Mouse (Mus musculus) kidney, postnatal 0 days (tissue): ENCODE measurements around the gene Olfr597. TPM values are rescaled to one million over a fixed set of nuclear protein-coding genes. Genes with fewer than 3 reads are reported as not detected.
"Not testable (repeated sequence)": the region's sequence is repeated elsewhere in the genome, so short reads cannot be mapped to it uniquely, and the experiment has no call there.

ENCODE experiments used
- ATAC-seq: fragments of 200-750 bp; cut with Nextera tagmentation; replicated peaks from 2 replicates; pipeline ENCODE4 v1.8.0; 2017; ENCODE audit warnings: low read depth, moderate number of reproducible peaks, moderate TSS enrichment, moderate library complexity; ENCODE audit not compliant: low FRiP score
- DNase-seq: peaks from one replicate; pipeline ENCODE4 v3.0.0-alpha.2; 2016; ENCODE audit warnings: low spot score
- H3K27ac ChIP-seq: fragments of 300-500 bp; sonication (generic); 2 replicates; pipeline ENCODE4 v1.5.1; 2014; ENCODE audit warnings: mild to moderate bottlenecking
- H3K27me3 ChIP-seq: fragments of 300-500 bp; sonication (generic); 2 replicates; pipeline ENCODE4 v1.6.1; 2014; ENCODE audit warnings: low read length, mixed read lengths; ENCODE audit not compliant: insufficient read depth
- H3K36me3 ChIP-seq: fragments of 300-500 bp; sonication (generic); 2 replicates; pipeline ENCODE4 v1.6.1; 2014; ENCODE audit warnings: low read length, mixed read lengths; ENCODE audit not compliant: insufficient read depth
- H3K4me1 ChIP-seq: fragments of 300-500 bp; sonication (generic); replicated peaks from 2 replicates; pipeline ENCODE4 v1.6.1; 2014; ENCODE audit warnings: antibody characterized with exemption, low read length, mixed read lengths; ENCODE audit not compliant: insufficient read depth
- H3K4me2 ChIP-seq: fragments of 300-500 bp; sonication (generic); 2 replicates; pipeline ENCODE4 v1.6.1; 2014; ENCODE audit warnings: mild to moderate bottlenecking, low read length, moderate library complexity, mixed read lengths
- H3K4me3 ChIP-seq: fragments of 300-500 bp; sonication (generic); replicated peaks from 2 replicates; pipeline ENCODE4 v1.5.1; 2014; ENCODE audit warnings: low read depth, low read length
- H3K9ac ChIP-seq: fragments of 300-500 bp; sonication (generic); 2 replicates; pipeline ENCODE4 v1.6.1; 2014; ENCODE audit warnings: low read depth, low read length
- H3K9me3 ChIP-seq: fragments of 300-500 bp; sonication (generic); replicated peaks from 2 replicates; pipeline ENCODE4 v1.6.1; 2016; ENCODE audit warnings: low read length, inconsistent platforms, mixed read lengths
- CTCF ChIP-seq: IDR thresholded peaks from 2 replicates; pipeline ENCODE4 v1.5.1; 2016; ENCODE audit warnings: antibody characterized with exemption, low read depth, mild to moderate bottlenecking, moderate library complexity
- WGBS: fragments of 180-500 bp; shearing (Covaris S2); extraction: QIAGEN DNeasy Blood & Tissue Kit; methylation state at CpG from one replicate; pipeline ENCODE4 v1.1.7; 2014; 5-methylcytosine and 5-hydroxymethylcytosine counted together
- microRNA-seq: library from miRNA; unstranded; fragments of <30 nt; microRNA quantifications from one replicate; pipeline ENCODE4, GENCODE M21; 2016
- polyA plus RNA-seq: library from polyadenylated mRNA; unstranded; fragments of >200 nt; fragmentation: Nextera tagmentation; extraction: Ambion mirVana; gene quantifications from 2 replicates; pipeline ENCODE4 v1.2.1, GENCODE M21; 2015

Olfr597 gene
- polyA plus RNA-seq = not detected in 2 replicates

DNA sequence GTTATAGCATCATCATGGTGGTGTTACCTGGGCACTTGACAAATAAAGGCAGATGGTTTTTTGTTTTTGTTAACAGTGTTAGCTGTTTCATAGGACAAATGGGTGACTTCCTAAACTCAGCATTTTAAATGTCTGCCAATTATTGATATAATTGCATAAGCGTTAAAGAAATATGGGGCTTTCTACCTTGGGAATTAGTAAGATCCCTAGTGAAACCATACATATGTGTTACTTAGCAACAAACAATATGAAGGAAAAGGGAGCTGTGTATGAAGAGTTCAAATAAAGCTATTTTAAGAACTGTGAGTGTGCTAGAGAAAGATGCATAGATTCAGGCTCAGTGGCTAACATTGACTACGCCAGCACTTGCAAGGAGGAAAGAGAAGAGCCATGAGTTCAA, at the start of gene Olfr597:
TSS of gene Olfr597 (plus strand) at position 301 of the 400 bp plus-strand sequence.
- not testable (repeated sequence) for ATAC-seq, H3K9me3 ChIP-seq, H3K27ac ChIP-seq, H3K9ac ChIP-seq, H3K4me2 ChIP-seq, H3K4me3 ChIP-seq, DNase-seq, H3K36me3 ChIP-seq, H3K4me1 ChIP-seq, H3K27me3 ChIP-seq
- WGBS = 88% methylated on average over 2 of the region's 2 CpGs

DNA sequence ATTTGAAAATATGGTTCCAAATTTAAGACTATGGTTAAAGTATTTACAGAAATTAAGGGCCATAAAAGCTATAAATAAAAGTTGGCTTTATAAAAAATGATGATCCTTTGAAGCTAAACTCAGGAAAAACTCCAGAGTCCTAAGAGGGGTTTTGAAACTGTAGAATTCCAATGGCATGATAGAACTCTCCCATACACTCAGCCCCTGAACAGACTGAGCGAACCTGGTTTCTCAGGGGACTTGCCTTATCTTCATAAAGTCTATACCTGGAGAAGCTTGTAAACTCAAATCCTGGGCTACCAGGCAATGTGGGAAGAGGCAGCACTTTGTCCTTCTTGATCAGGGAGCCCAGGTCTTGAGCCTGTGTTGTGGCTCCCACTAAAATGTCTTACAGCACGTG, 10.8 kb upstream of the Olfr597 start, which contains the start of gene Olfr596:
TSS of gene Olfr596 (plus strand) at position 301 of the 400 bp plus-strand sequence.
- H3K4me1 ChIP-seq, H3K4me3 ChIP-seq, H3K4me2 ChIP-seq, H3K27ac ChIP-seq, H3K9ac ChIP-seq, ATAC-seq, DNase-seq, H3K27me3 ChIP-seq, H3K36me3 ChIP-seq, H3K9me3 ChIP-seq: not testable (repeated sequence)
- whole genome bisulfite sequencing = 88% methylated on average over 2 of the region's 2 CpGs

DNA sequence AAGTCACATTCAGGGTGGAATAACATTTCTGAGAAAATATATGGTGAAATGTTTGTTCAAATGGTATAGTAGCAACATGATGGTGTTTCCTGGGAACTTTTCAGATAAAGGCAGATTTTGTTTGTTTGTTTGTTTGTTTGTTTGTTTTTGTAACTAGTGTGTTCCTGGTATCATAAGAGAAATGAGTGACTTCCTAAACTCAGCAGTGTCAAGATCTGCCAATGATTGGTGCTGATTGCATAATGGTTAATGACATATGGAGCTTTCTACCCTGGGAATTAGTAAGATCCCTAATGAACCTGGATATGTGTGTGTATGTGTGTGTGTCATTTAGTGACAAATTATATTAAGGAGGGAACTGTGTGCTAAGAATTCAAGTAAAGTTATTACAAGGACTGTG, 7.2 kb downstream of the Olfr597 start, which contains the start of gene Olfr598:
TSS of gene Olfr598 (plus strand) at position 301 of the 400 bp plus-strand sequence.
- no peak within 1 kb of the TSS for H3K4me3 ChIP-seq
- no peak within 1 kb of the TSS for H3K9ac ChIP-seq
- no peaks in the 10 kb centered on the region for H3K9me3 ChIP-seq
- TF ChIP-seq CTCF = no peak
- H3K27me3 ChIP-seq = no peaks in the 10 kb centered on the region
- no peaks in the 10 kb centered on the region for H3K36me3 ChIP-seq
- H3K4me1 ChIP-seq = no peaks in the 10 kb centered on the region
- no peak within 1 kb of the TSS for H3K4me2 ChIP-seq
- H3K27ac ChIP-seq = no peak within 1 kb of the TSS
- ATAC-seq = no peak
- no peak for DNase-seq

DNA sequence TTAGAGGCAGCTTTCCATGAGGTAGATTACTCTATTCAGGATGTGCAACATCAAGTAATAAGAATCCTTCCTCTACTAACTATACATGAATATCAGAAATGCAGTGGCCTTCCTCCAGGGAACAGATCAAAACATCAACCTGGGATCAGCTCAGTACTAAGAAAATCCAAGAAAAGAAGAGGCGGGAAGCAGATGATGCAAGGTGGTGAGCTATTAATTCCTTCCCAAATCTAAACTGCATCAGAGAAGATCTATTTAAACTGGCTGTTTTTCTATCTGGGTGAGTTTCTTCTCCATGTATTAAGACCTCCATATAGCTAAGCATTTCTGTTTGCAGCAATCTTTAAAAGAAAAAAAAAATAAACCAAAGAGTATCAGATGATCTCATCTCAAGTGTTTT, 19.5 kb downstream of the Olfr597 start, which contains the start of gene Olfr599:
TSS of gene Olfr599 (plus strand) at position 301 of the 400 bp plus-strand sequence.
- Histone ChIP-seq H3K9me3 (no peaks in the 10 kb centered on the region), H3K27ac (no peak within 1 kb of the TSS), H3K4me3 (no peak within 1 kb of the TSS), H3K9ac (no peak within 1 kb of the TSS), H3K4me2 (no peak within 1 kb of the TSS), H3K36me3 (no peaks in the 10 kb centered on the region), H3K27me3 (no peaks in the 10 kb centered on the region), H3K4me1 (no peaks in the 10 kb centered on the region)
- WGBS = 78% methylated on average over 1 of the region's 1 CpGs
- no peak for DNase-seq
- TF ChIP-seq CTCF = no peak
- no peak for ATAC-seq

DNA sequence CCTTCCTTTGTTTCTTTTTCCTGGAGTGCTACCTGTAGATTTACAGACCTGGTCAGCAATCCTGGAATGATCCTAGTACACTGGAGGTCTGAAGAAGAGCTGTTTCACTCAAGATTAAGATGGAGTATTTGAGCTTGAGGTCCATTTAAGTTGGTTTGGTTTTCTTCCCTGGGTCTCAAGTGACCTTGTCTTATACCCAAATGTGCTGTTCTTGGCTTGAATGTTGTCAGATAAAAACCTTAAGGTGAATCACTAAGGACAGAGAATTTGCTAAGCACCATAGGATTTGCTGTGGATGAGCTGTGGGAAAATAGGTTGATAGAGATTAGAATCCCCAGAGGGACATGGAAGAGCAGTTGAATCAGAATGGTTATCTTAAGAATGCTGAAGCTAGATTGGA, 33.5 kb downstream of the Olfr597 start, which contains the start of gene Olfr600:
TSS of gene Olfr600 (minus strand) at position 101 of the 400 bp plus-strand sequence.
- Histone ChIP-seq H3K27ac (no peak within 1 kb of the TSS), H3K4me1 (no peaks in the 10 kb centered on the region), H3K4me2 (no peak within 1 kb of the TSS), H3K36me3 (no peaks in the 10 kb centered on the region), H3K27me3 (no peaks in the 10 kb centered on the region), H3K4me3 (no peak within 1 kb of the TSS), H3K9ac (no peak within 1 kb of the TSS), H3K9me3 (no peaks in the 10 kb centered on the region; the same call in 1 of the 2 replicates)
- DNase-seq = no peak
- no peak for TF ChIP-seq CTCF
- no peak for ATAC-seq

DNA sequence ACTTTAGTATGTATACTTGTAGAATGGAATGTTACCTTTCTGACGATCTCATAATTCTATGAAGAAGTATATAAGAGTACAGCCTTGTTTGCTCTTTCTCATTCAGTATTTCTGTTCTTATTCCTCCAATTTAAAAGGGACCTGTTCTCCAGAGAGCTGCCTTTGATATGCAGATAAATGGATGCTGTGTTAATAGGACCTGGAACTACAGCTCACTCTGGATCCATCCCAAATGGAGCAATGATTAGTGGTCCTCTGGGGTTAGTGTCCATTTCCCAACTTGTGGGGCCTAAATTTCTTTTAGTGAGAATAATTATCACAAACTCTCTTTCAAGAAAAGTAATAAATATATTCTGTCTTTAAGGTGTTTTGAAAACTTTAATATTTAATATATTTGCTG, 46.4 kb downstream of the Olfr597 start, which contains the start of gene Olfr601:
TSS of gene Olfr601 (minus strand) at position 101 of the 400 bp plus-strand sequence.
- Histone ChIP-seq H3K4me3 (no peak within 1 kb of the TSS), H3K4me1 (no peaks in the 10 kb centered on the region), H3K9me3 (no peaks in the 10 kb centered on the region), H3K27me3 (no peaks in the 10 kb centered on the region), H3K27ac (no peak within 1 kb of the TSS), H3K9ac (no peak within 1 kb of the TSS), H3K4me2 (no peak within 1 kb of the TSS), H3K36me3 (no peaks in the 10 kb centered on the region)
- ATAC-seq (no peak), DNase-seq (no peak)
- TF ChIP-seq CTCF = no peak
- WGBS = 90% methylated on average over 1 of the region's 1 CpGs

Small RNA genes within 50 kb of the gene (microRNA-seq; reads per million reads assigned to microRNA genes)
- not detected for gene Gm23550

Other genes starting within 250 kb of the Olfr597 start
- not detected in 2 replicates for gene Olfr584, start 234.4 kb upstream of the Olfr597 start, polyA plus RNA-seq
- not detected in 2 replicates for gene Olfr585, start 218.6 kb upstream of the Olfr597 start, polyA plus RNA-seq
- gene Olfr586, start 190.7 kb upstream of the Olfr597 start, polyA plus RNA-seq = not detected in 2 replicates
- not detected in 2 replicates for gene Olfr588-ps1, start 175.4 kb upstream of the Olfr597 start, polyA plus RNA-seq
- not detected in 2 replicates for gene Olfr589, start 160.0 kb upstream of the Olfr597 start, polyA plus RNA-seq
- not detected in 2 replicates for gene Olfr591, start 138.0 kb upstream of the Olfr597 start, polyA plus RNA-seq
- gene Olfr592, start 131.5 kb upstream of the Olfr597 start, polyA plus RNA-seq = not detected in 2 replicates
- not detected in 2 replicates for gene Olfr593, start 104.5 kb upstream of the Olfr597 start, polyA plus RNA-seq
- gene Olfr594, start 99.3 kb upstream of the Olfr597 start, polyA plus RNA-seq = not detected in 2 replicates
- gene Usp17ld, start 63.8 kb upstream of the Olfr597 start, polyA plus RNA-seq = not detected in 2 replicates
- gene Olfr596, start 10.7 kb upstream of the Olfr597 start, polyA plus RNA-seq = not detected in 2 replicates
- gene Olfr598, start 7.3 kb downstream of the Olfr597 start, polyA plus RNA-seq = not detected in 2 replicates
- not detected in 2 replicates for gene Olfr599, start 19.6 kb downstream of the Olfr597 start, polyA plus RNA-seq
- gene Olfr600, start 33.4 kb downstream of the Olfr597 start, polyA plus RNA-seq = not detected in 2 replicates
- not detected in 2 replicates for gene Olfr601, start 46.3 kb downstream of the Olfr597 start, polyA plus RNA-seq
- gene Olfr603, start 69.9 kb downstream of the Olfr597 start, polyA plus RNA-seq = not detected in 2 replicates
- gene Usp17lc, start 98.8 kb downstream of the Olfr597 start, polyA plus RNA-seq = not detected in 2 replicates
- not detected in 2 replicates for gene Olfr605, start 129.1 kb downstream of the Olfr597 start, polyA plus RNA-seq
- not detected in 2 replicates for gene Olfr606, start 132.7 kb downstream of the Olfr597 start, polyA plus RNA-seq
- not detected in 2 replicates for gene Olfr607, start 147.8 kb downstream of the Olfr597 start, polyA plus RNA-seq
- gene Olfr608, start 153.6 kb downstream of the Olfr597 start, polyA plus RNA-seq = not detected in 2 replicates
- not detected in 2 replicates for gene Olfr609, start 181.7 kb downstream of the Olfr597 start, polyA plus RNA-seq
- gene Olfr610, start 195.8 kb downstream of the Olfr597 start, polyA plus RNA-seq = not detected in 2 replicates
- not detected in 2 replicates for gene Olfr611, start 204.5 kb downstream of the Olfr597 start, polyA plus RNA-seq
- not detected in 2 replicates for gene Olfr612, start 226.4 kb downstream of the Olfr597 start, polyA plus RNA-seq
- not detected in 2 replicates for gene Olfr613, start 231.8 kb downstream of the Olfr597 start, polyA plus RNA-seq
- gene Olfr615, start 239.8 kb downstream of the Olfr597 start, polyA plus RNA-seq = not detected in 2 replicates